Mouse (Mus musculus) MEL (cell line): ENCODE results near the gene Slc30a2.

Experiments used
- CHD1 ChIP-seq: IDR thresholded peaks from 2 replicates; pipeline ENCODE4 v1.6.1; 2012; ENCODE audit warnings: low read depth, mild to moderate bottlenecking, inconsistent platforms, low read length, improper control_type of control experiment
- CTCF ChIP-seq, 3 experiments: IDR thresholded peaks in 2 of 3; conservative IDR thresholded peaks in 1 of 3; 2 replicates each; pipeline ENCODE4 v1.5.1; 2011 to 2012; ENCODE audit warnings: low read length in 3 of 3, low read depth in 2 of 3, mild to moderate bottlenecking in 2 of 3, improper control_type of control experiment in 1 of 3, inconsistent platforms in 1 of 3, mixed read lengths in 1 of 3, moderate library complexity in 1 of 3; ENCODE audit not compliant: control insufficient read depth in 1 of 3, insufficient read depth in 1 of 3, poor library complexity in 1 of 3, severe bottlenecking in 1 of 3
- E2F4 ChIP-seq: IDR thresholded peaks from 2 replicates; pipeline ENCODE4 v1.6.1; 2011; ENCODE audit warnings: low read depth, low read length, improper control_type of control experiment, borderline replicate concordance
- GABPA ChIP-seq: IDR thresholded peaks from 2 replicates; pipeline ENCODE4 v1.6.1; 2012; ENCODE audit warnings: low read depth, mild to moderate bottlenecking, inconsistent platforms, low read length, improper control_type of control experiment, moderate library complexity
- GATA1 ChIP-seq: IDR thresholded peaks from 2 replicates; pipeline ENCODE4 v1.6.1; 2011; ENCODE audit warnings: low read depth, low read length, improper control_type of control experiment
- HCFC1 ChIP-seq: IDR thresholded peaks from 2 replicates; pipeline ENCODE4 v1.6.1; 2012; ENCODE audit warnings: low read depth, mild to moderate bottlenecking, inconsistent platforms, low read length, improper control_type of control experiment, moderate library complexity
- KAT2A ChIP-seq: conservative IDR thresholded peaks from 2 replicates; pipeline ENCODE4 v1.6.1; 2012; ENCODE audit warnings: low read depth, low read length, improper control_type of control experiment, inconsistent platforms
- MAFK ChIP-seq: IDR thresholded peaks from 2 replicates; pipeline ENCODE4 v1.6.1; 2011; ENCODE audit warnings: low read depth, mild to moderate bottlenecking, low read length, improper control_type of control experiment, borderline replicate concordance
- MAX ChIP-seq: IDR thresholded peaks from 2 replicates; pipeline ENCODE4 v1.6.1; 2011; ENCODE audit warnings: low read length, improper control_type of control experiment
- MXI1 ChIP-seq: IDR thresholded peaks from 2 replicates; pipeline ENCODE4 v1.6.1; 2011; ENCODE audit warnings: mild to moderate bottlenecking, low read depth, low read length, improper control_type of control experiment
- POLR2A ChIP-seq, 2 experiments: IDR thresholded peaks; 2 replicates each; pipeline ENCODE4 v1.6.1; 2011 to 2012; ENCODE audit warnings: low read length in 2 of 2, mild to moderate bottlenecking in 2 of 2, control low read depth in 1 of 2, improper control_type of control experiment in 1 of 2, low read depth in 1 of 2, moderate library complexity in 1 of 2; ENCODE audit not compliant: control insufficient read depth in 1 of 2, insufficient read depth in 1 of 2, poor library complexity in 1 of 2
- POLR2AphosphoS2 ChIP-seq: IDR thresholded peaks from 2 replicates; pipeline ENCODE4 v1.6.1; 2011; ENCODE audit warnings: low read length, improper control_type of control experiment
- SIN3A ChIP-seq: IDR thresholded peaks from 2 replicates; pipeline ENCODE4 v1.6.1; 2012; ENCODE audit warnings: low read length, improper control_type of control experiment, inconsistent platforms
- TCF12 ChIP-seq: IDR thresholded peaks from 2 replicates; pipeline ENCODE4 v1.6.1; 2014; ENCODE audit warnings: low read depth, mild to moderate bottlenecking, inconsistent platforms, low read length, improper control_type of control experiment, moderate library complexity

DNA sequence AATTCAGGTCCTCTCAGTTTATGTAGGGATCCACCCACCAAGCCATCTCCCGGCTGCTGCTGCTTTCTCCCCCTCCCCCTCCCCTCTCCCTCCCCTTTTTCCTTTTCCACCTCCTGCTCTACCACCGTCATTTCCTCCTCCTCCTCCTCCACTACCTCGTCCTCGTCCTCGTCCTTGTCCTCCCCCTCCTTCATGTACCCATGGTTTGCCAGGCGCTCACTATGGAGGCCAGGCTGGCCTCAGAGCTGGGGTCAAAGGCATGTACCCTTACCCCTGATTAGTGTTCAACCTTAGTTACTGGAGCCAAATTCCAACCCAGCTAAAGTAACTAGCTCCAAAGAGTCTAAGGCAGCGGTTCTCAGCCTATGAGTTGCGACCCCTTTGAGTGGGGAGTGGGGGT, 14.8 kb upstream of the Slc30a2 start:
- TF ChIP-seq CTCF (IDR thresholded peaks at IDR 0.05 in 2 of 3, conservative IDR thresholded peaks at IDR 0.05 in 1 of 3; ENCODE audit: control insufficient read depth in 1 of 3, insufficient read depth in 1 of 3, low read depth in 2 of 3, low read length in 3 of 3, poor library complexity in 1 of 3, severe bottlenecking in 1 of 3), result no peak
- TF ChIP-seq E2F4, result no peak
- TF ChIP-seq POLR2AphosphoS2, result no peak
- TF ChIP-seq GATA1, result no peak
- no peak for TF ChIP-seq MAFK
- TF ChIP-seq POLR2A (IDR thresholded peaks at IDR 0.05; ENCODE audit: control insufficient read depth in 1 of 2, insufficient read depth in 1 of 2, low read depth in 1 of 2, low read length in 2 of 2, poor library complexity in 1 of 2), result no peak
- TF ChIP-seq MXI1, result no peak
- TF ChIP-seq MAX, result no peak
- no peak for TF ChIP-seq GABPA
- no peak for TF ChIP-seq SIN3A
- TF ChIP-seq TCF12, result no peak
- no peak for TF ChIP-seq HCFC1
- no peak for TF ChIP-seq CHD1
- no peak for TF ChIP-seq KAT2A
